Mouse (Mus musculus) heart, postnatal 0 days (tissue): Measurements from ENCODE around the gene Ero1l.

Source experiments
- CTCF ChIP-seq: IDR thresholded peaks from 2 replicates; pipeline ENCODE4 v1.5.1; 2016; ENCODE audit warnings: antibody characterized with exemption, control low read depth, low read depth
- EP300 ChIP-seq: IDR thresholded peaks from 2 replicates; pipeline ENCODE4 v1.6.1; 2016; ENCODE audit warnings: antibody characterized with exemption, low read depth

DNA sequence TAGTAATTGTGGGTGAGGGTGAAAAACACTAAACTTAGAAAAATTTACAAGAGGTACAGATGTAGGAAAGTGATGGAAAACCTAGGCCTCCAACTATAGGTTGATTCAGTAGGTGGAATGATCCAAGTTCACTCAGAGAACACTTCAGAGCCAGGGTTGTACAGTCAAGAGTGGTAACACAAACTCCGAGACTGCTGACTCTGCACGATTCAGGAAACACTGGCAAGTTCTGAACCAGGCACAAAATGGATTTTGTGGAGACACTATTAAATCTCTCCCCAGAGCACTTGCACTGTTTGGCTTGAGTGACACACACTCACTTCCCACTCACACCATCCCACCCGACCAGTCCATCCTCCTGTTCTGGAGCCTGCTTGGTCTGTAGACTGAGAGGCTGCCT is 4.7 kb upstream of the Ero1l start:
- TF ChIP-seq CTCF (no peak), EP300 (no peak)
